Mouse (Mus musculus): ENCODE results near the gene Pskh1. TPM values are rescaled to one million over a fixed set of nuclear protein-coding genes. Genes with fewer than 3 reads are reported as not detected.

Pskh1 gene
- total and polyA plus RNA-seq, 3 experiments: 12.9 to 26.2 TPM; not detected in 1

GRCm38 (mm10) chr8:105858495-105858894 is 41.7 kb upstream of the Pskh1 start:
- peaks cover 0 to 31% of the 10 kb centered on the region in 2 experiments; a peak in 2 of 4 replicates for H3K36me3 ChIP-seq (ENCODE audit: control insufficient read depth in 1 of 2, insufficient read depth in 2 of 2, low read length in 2 of 2)
- no peak overlapping the region for H3K4me3 ChIP-seq (ENCODE audit: control insufficient read depth in 1 of 2, insufficient read depth in 1 of 2, low read depth in 2 of 2, low read length in 2 of 2)
- H3K9me3 ChIP-seq (replicated peaks; ENCODE audit: insufficient read depth, low read length): no peaks in the 10 kb centered on the region
- H3K4me1 ChIP-seq (ENCODE audit: control insufficient read depth in 1 of 2, insufficient read depth in 2 of 2, low read length in 2 of 2): peaks cover 6 to 33% of the 10 kb centered on the region in 2 experiments
- H3K27me3 ChIP-seq (ENCODE audit: control insufficient read depth in 1 of 2, insufficient read depth in 2 of 2, low read length in 2 of 2): no peaks in the 10 kb centered on the region
- peak; percentile 67; the same call in 1 of the 2 replicates for TF ChIP-seq MYC (IDR thresholded peaks at IDR 0.05; ENCODE audit: low read depth, low read length)
- no peak for TF ChIP-seq POLR2AphosphoS5 (IDR thresholded peaks at IDR 0.05; ENCODE audit: borderline replicate concordance, low read depth, low read length)
- 0 out of 2 replicates have a peak, but pooled peaks have one; percentile 14 for TF ChIP-seq TCF12 (IDR thresholded peaks at IDR 0.05; ENCODE audit: low read depth, low read length)
- 0 out of 4 replicates have a peak, but pooled peaks of 1 of the 2 experiments have one; percentile 14 for TF ChIP-seq EP300 (IDR thresholded peaks at IDR 0.05; ENCODE audit: low read depth in 1 of 2, low read length in 2 of 2)
- TF ChIP-seq BHLHE40 (IDR thresholded peaks at IDR 0.05; ENCODE audit: borderline replicate concordance, low read depth, low read length): 0 out of 2 replicates have a peak, but pooled peaks have one; percentile 26
- peak; percentile 29; the same call in 1 of the 2 replicates for TF ChIP-seq SIN3A (IDR thresholded peaks at IDR 0.05; ENCODE audit: low read length)
- no peak for TF ChIP-seq TAL1 (IDR thresholded peaks at IDR 0.05; ENCODE audit: low read length)
- TF ChIP-seq MAX (IDR thresholded peaks at IDR 0.05; ENCODE audit: low read length): peak; percentile 65; the same call in 1 of the 2 replicates
- no peak for TF ChIP-seq ZKSCAN1 (IDR thresholded peaks at IDR 0.05; ENCODE audit: low read depth, low read length)
- no peak for TF ChIP-seq ZC3H11A (IDR thresholded peaks at IDR 0.05; ENCODE audit: low read depth, low read length)
- TF ChIP-seq ZMIZ1 (IDR thresholded peaks at IDR 0.05; ENCODE audit: low read depth, low read length): no peak
- 0 out of 2 replicates have a peak, but pooled peaks have one; percentile 27 for TF ChIP-seq HCFC1 (IDR thresholded peaks at IDR 0.05; ENCODE audit: low read depth, low read length)
- TF ChIP-seq USF1 (IDR thresholded peaks at IDR 0.05; ENCODE audit: low read depth, low read length): no peak
- TF ChIP-seq ELF1 (IDR thresholded peaks at IDR 0.05; ENCODE audit: low read depth, low read length): no peak
- no peak for TF ChIP-seq RAD21 (IDR thresholded peaks at IDR 0.05; ENCODE audit: low read depth, low read length)
- TF ChIP-seq ETS1 (IDR thresholded peaks at IDR 0.05; ENCODE audit: low read depth, low read length): 0 out of 2 replicates have a peak, but pooled peaks have one; percentile 10
- TF ChIP-seq KAT2A (conservative IDR thresholded peaks at IDR 0.05; ENCODE audit: low read depth, low read length): no peak
- peak; percentile 91 for DNase-seq (ENCODE audit: low read depth, low spot score)
- no peak overlapping the region for H3K9ac ChIP-seq (ENCODE audit: control insufficient read depth, low read depth, low read length, poor library complexity, severe bottlenecking)
- peaks cover 45% of the 10 kb centered on the region for H3K79me2 ChIP-seq (ENCODE audit: control insufficient read depth, insufficient read depth, low read length, poor library complexity)
- H3K27ac ChIP-seq (ENCODE audit: control insufficient read depth, low read depth, low read length): peak overlapping the region; percentile 91

GRCm38 (mm10) chr8:105859314-105859713 is 40.9 kb upstream of the Pskh1 start:
- peak overlapping the region; percentile 91 for H3K27ac ChIP-seq (ENCODE audit: control insufficient read depth, low read depth, low read length)
- H3K9me3 ChIP-seq (replicated peaks; ENCODE audit: insufficient read depth, low read length): no peaks in the 10 kb centered on the region
- peak; percentile 82 for DNase-seq (ENCODE audit: low read depth, low spot score)
- H3K9ac ChIP-seq (ENCODE audit: control insufficient read depth, low read depth, low read length, poor library complexity, severe bottlenecking): peak overlapping the region; percentile 74
- H3K27me3 ChIP-seq (ENCODE audit: control insufficient read depth in 1 of 2, insufficient read depth in 2 of 2, low read length in 2 of 2): no peaks in the 10 kb centered on the region
- H3K4me1 ChIP-seq (ENCODE audit: control insufficient read depth in 1 of 2, insufficient read depth in 2 of 2, low read length in 2 of 2): peaks cover 6 to 36% of the 10 kb centered on the region in 2 experiments
- H3K4me3 ChIP-seq (ENCODE audit: control insufficient read depth in 1 of 2, insufficient read depth in 1 of 2, low read depth in 2 of 2, low read length in 2 of 2): peak overlapping the region; percentile 37 to 56
- H3K36me3 ChIP-seq (ENCODE audit: control insufficient read depth in 1 of 2, insufficient read depth in 2 of 2, low read length in 2 of 2): peaks cover 0 to 32% of the 10 kb centered on the region in 2 experiments; a peak in 2 of 4 replicates
- H3K79me2 ChIP-seq (ENCODE audit: control insufficient read depth, insufficient read depth, low read length, poor library complexity): peaks cover 51% of the 10 kb centered on the region
- TF ChIP-seq UBTF (IDR thresholded peaks at IDR 0.05; ENCODE audit: borderline replicate concordance, insufficient read depth, low read depth, low read length): no peak
- TF ChIP-seq NRF1 (IDR thresholded peaks at IDR 0.05; ENCODE audit: insufficient read depth, low read depth, low read length, poor library complexity, severe bottlenecking): no peak
- no peak for TF ChIP-seq POLR2AphosphoS5 (IDR thresholded peaks at IDR 0.05; ENCODE audit: borderline replicate concordance, low read depth, low read length)
- TF ChIP-seq MAX (IDR thresholded peaks at IDR 0.05; ENCODE audit: low read length): peak; percentile 80; the same call in 1 of the 2 replicates
- TF ChIP-seq EP300 (IDR thresholded peaks at IDR 0.05; ENCODE audit: low read depth in 1 of 2, low read length in 2 of 2): peak; percentile 61 to 86; a peak in 3 of 4 replicates
- no peak for TF ChIP-seq JUND (IDR thresholded peaks at IDR 0.05; ENCODE audit: low read depth, low read length)
- TF ChIP-seq MAZ (IDR thresholded peaks at IDR 0.05; ENCODE audit: low read depth, low read length): 0 out of 2 replicates have a peak, but pooled peaks have one; percentile 62
- TF ChIP-seq POLR2A (IDR thresholded peaks at IDR 0.05; ENCODE audit: control insufficient read depth in 1 of 2, insufficient read depth in 1 of 2, low read depth in 1 of 2, low read length in 2 of 2, poor library complexity in 1 of 2): no peak
- TF ChIP-seq SMC3 (IDR thresholded peaks at IDR 0.05; ENCODE audit: low read depth, low read length): no peak
- peak; percentile 86 for TF ChIP-seq SIN3A (IDR thresholded peaks at IDR 0.05; ENCODE audit: low read length)
- TF ChIP-seq ETS1 (IDR thresholded peaks at IDR 0.05; ENCODE audit: low read depth, low read length): peak; percentile 81
- peak; percentile 93 for TF ChIP-seq RCOR1 (IDR thresholded peaks at IDR 0.05; ENCODE audit: low read depth, low read length)
- peak; percentile 77 for TF ChIP-seq USF1 (IDR thresholded peaks at IDR 0.05; ENCODE audit: low read depth, low read length)
- TF ChIP-seq BHLHE40 (IDR thresholded peaks at IDR 0.05; ENCODE audit: borderline replicate concordance, low read depth, low read length): peak; percentile 100
- 0 out of 2 replicates have a peak, but pooled peaks have one; percentile 50 for TF ChIP-seq HCFC1 (IDR thresholded peaks at IDR 0.05; ENCODE audit: low read depth, low read length)
- TF ChIP-seq TBP (IDR thresholded peaks at IDR 0.05; ENCODE audit: low read depth, low read length): peak; percentile 93
- TF ChIP-seq ZMIZ1 (IDR thresholded peaks at IDR 0.05; ENCODE audit: low read depth, low read length): 0 out of 2 replicates have a peak, but pooled peaks have one; percentile 36
- TF ChIP-seq TAL1 (IDR thresholded peaks at IDR 0.05; ENCODE audit: low read length): peak; percentile 90
- TF ChIP-seq TCF12 (IDR thresholded peaks at IDR 0.05; ENCODE audit: low read depth, low read length): peak; percentile 92
- TF ChIP-seq ELF1 (IDR thresholded peaks at IDR 0.05; ENCODE audit: low read depth, low read length): 0 out of 2 replicates have a peak, but pooled peaks have one; percentile 24
- TF ChIP-seq GATA1 (IDR thresholded peaks at IDR 0.05; ENCODE audit: low read depth, low read length): peak; percentile 87
- peak; percentile 86 for TF ChIP-seq MXI1 (IDR thresholded peaks at IDR 0.05; ENCODE audit: low read depth, low read length)

Measured in MEL (cell line).